Mouse (Mus musculus) gastrocnemius, postnatal 10 days (tissue): ENCODE results near the gene Kcnj6. TPM values are rescaled to one million over a fixed set of nuclear protein-coding genes. Genes with fewer than 3 reads are reported as not detected.

Experiments used
- DNase-seq: peaks from one replicate; pipeline ENCODE4 v3.0.0; 2021; ENCODE audit warnings: mixed read lengths
- total RNA-seq, 2 experiments: library from RNA; stranded (reverse); gene quantifications; 2 replicates each; pipeline ENCODE4 v1.2.3; 2021

Kcnj6 gene
- total RNA-seq, 2 experiments from 2014 or later: not detected

GRCm38 (mm10) chr16:94931343-94932301 lies 65.9 kb downstream of the Kcnj6 start:
- DNase-seq: no peak

- DNase-seq: no peak
These were observed 72.1 kb downstream of the Kcnj6 start for GRCm38 (mm10) chr16:94925364-94925763.

DNA sequence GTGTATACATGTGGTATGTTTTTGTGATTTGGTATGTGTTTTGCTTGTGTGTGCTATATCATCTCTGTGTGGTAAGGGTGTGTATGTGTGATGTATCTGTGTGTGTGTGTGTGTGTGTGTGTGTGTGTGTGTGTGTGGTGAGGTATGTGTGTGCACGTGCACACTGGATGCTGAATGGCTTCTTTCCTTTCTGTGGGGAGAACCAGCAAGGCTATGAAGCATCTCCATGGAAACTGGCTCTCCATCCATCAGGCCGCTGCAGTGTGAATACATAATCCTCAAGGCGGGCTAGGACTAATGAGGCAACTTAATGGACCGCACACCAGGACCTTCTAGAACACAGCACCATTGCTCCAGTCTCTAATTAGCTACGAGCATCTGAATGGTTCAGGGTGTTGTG lies 78.3 kb downstream of the Kcnj6 start:
- DNase-seq: no peak

GRCm38 (mm10) chr16:94906026-94906425 lies 91.5 kb downstream of the Kcnj6 start:
- DNase-seq: no peak

DNA sequence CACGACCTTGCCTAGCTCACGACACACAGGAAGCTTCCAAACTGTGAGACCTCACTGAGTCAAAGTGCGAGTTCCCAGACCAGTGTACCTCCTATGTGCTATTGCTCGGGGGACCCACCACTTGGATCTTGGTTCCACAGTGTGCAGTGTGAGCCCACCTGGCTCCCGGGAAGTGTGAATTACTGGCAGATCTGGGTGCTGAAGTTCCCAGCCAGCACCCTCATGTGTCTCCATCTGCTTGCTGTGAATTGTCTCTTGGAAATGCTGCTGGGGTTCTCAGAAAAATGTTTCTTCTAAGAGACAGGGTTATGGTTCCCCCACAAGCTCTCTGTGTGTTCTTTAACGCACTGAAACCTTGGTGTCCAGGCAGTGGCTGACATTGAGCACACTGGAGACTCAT lies 98.7 kb downstream of the Kcnj6 start:
- no peak for DNase-seq

GRCm38 (mm10) chr16:94892162-94892650 lies 105.3 kb downstream of the Kcnj6 start:
- DNase-seq: no peak

- DNase-seq: no peak
These were observed 106.9 kb downstream of the Kcnj6 start for GRCm38 (mm10) chr16:94890581-94890980.

GRCm38 (mm10) chr16:94890056-94890455 lies 107.4 kb downstream of the Kcnj6 start:
- no peak for DNase-seq

- no peak for DNase-seq
These were observed 108.9 kb downstream of the Kcnj6 start for GRCm38 (mm10) chr16:94888554-94888953.

DNA sequence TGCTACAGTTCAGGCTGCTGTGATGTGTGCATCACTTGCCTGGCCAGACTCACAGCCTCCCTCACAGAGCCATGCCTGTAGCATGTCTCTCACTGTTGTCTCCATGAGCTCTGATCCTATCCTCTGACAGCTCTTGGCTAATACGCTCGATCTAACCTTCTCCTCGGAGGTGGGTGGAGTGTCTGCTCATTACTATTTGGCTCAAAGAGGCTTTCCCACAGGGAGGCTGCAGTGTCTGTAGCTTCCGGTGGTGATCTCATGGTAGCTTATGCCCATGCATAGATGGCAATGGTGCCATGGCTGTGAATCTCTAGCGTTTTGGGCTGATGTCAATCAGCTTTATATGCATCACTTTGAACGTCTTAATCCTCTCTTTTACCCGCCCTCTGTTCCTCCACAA lies 111.1 kb downstream of the Kcnj6 start:
- no peak for DNase-seq

GRCm38 (mm10) chr16:94885062-94885461 lies 112.4 kb downstream of the Kcnj6 start:
- no peak for DNase-seq

GRCm38 (mm10) chr16:94883909-94884308 lies 113.6 kb downstream of the Kcnj6 start:
- DNase-seq: no peak

DNA sequence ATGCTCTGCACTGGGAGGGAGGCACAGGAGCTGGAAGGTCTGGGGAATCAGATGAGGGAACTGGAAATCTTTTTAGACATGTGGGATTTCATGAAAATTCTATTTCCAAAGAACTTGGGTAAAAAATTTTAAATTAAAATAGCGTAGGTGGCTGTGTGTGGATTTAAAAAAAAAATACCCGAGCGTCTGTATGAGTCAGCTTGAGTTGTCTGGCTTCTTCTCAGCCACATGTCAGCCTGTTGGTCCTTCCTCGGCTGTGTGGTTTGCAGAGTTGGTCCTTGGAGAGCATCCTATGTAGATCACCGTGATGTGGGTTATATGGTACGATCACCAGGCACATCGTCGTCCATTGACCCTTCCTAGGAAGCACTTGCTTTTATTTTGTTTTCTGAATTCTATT lies 114.3 kb downstream of the Kcnj6 start:
- DNase-seq: no peak

GRCm38 (mm10) chr16:94882111-94882510 lies 115.4 kb downstream of the Kcnj6 start:
- no peak for DNase-seq

DNA sequence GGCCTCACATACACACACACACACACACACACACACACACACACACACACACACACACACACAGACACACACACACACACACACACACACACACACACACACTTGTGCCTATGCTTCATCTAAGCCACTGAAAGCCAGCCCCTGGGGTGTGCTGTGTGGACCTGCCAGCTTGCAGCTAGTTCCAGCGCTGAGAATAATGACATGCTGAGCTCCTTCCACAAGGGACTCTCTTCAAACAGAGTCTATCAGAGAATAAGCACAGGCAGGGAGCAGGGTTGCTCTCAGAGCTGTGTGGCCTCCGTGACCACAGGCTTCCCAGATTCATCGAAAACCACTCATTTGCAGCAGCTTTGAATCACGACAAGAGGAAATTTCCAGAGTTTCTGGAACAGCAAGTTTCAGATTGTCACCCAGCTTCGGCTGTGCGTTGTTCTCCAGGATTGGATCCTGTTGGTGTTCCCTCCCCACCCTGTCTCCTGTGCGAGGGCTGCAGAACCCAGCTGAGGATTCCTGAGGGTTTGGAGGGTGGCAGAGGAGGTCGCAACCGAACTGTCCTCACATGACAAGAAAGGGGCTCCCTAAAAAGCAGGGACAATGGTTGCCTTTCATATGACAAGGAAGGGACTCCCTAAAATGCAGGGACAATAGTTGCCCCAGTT lies 124.8 kb downstream of the Kcnj6 start:
- no peak for DNase-seq

DNA sequence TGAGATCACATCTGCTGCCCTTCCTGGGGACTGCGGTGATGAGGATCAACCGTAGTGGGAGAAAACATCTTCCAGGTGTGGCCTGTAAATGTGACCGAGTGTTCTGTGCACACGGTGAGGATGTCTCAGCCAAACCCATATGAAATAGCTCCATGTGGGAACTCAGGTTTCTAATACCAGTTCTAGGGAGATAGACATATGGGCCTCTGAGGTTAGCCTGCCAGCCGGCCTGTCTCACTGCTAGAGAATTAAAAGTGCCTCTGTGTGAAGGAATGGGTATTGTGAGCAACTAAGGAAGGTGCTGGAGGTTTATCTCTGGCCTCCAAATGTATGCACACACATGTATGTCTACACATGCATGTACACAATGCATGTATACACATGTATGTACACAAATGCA lies 129.1 kb downstream of the Kcnj6 start:
- DNase-seq: no peak

DNA sequence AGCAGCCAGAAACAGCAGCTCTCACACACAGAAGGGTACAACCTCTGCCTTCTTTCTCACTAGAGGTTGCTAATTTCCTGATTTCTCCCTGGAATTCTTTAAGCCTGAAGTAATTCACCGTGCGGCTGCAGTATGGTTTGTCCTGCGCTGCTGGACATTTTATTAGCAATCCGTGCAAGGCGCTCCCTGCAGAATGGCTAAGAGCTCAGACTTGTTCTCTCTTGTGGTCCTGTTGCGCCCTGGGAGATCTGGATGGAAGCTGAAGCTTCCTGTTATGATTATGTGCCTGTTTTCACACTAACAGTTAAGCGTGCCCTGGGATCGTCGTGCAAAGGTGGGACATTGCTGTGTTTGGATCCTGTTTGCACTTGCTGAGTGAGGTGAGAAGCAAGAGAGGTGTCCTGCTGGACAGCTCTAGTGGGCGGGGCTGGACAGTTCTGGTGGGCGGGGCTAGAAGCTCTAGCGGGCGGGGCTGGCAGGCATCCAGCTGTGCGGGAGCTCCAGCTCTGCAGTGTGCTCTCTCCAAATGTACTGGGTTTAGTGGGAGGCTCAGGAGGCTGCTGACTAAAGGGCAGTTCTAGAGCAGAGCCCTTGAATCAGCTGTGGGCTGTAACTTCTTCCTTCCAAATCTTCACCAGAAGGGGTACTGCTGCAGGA lies 131.1 kb downstream of the Kcnj6 start:
- DNase-seq: peak; percentile 38

DNA sequence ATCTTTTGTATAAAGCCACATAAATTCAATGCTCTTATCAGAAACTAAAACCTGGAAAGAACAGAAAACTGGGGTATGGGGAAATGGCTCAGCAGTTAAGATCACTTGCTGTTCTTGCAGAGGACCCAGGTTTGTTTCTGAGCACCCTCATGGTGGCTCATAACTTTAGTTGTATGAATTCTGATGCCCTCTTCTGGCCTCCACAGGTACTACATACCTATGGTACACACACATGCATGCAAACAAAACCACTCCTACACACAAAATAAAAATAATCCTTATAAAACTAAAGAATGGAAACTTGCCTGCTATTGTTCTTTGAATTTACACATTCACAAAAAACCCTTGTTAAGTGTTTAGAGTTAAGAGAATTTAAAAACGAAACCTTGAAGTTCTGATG lies 131.7 kb downstream of the Kcnj6 start:
- no peak for DNase-seq

DNA sequence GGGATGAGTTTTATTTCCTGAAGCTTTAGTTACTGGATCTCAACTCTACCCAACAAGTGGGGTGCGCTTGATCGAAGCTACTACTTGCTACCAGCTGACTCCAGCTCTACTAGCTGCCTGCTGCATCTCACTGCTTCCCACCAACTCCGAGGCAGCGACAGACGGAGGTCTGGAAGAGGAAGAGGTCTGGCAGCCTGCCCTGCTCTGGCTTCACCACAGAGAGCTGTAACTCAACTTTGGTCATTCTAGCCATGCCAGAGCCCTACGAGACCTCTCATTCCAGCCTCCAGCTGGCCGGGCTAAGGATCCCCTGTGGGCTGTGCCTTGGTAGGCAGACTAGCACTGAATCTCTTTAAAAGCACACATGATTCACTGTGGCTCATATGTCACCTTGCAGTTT lies 132.4 kb downstream of the Kcnj6 start:
- DNase-seq: peak; percentile 10

DNA sequence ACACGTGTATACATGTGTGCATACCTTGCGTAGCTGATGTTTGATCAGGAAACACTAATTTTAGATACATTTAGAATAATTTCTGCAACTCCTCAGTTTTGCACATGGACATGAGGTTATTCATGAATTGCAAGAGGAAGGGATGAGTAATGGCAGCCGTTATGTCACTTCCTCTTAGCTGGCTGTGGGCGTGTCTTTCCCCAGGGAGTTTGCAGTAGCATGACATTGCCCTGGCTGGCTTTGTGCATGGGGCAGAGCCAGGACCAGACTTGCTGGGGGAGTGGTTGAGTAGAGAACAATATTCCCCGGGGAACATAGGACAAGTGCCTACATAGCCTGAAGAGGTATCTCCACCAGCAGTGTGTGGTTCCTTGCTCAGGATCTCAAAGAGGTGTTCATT lies 134.0 kb downstream of the Kcnj6 start:
- no peak for DNase-seq

GRCm38 (mm10) chr16:94855990-94856389 lies 141.5 kb downstream of the Kcnj6 start:
- no peak for DNase-seq

GRCm38 (mm10) chr16:94852407-94853160 lies 144.9 kb downstream of the Kcnj6 start:
- DNase-seq: no peak
